Mouse (Mus musculus): ENCODE measurements around the gene Cog7.

Cog7 gene

GRCm38 (mm10) chr7:121981307-121981871 is at the start of gene Cog7:
Cog7 (minus strand) TSS chr7:121981711.
- peak; percentile 90 for DNase-seq (ENCODE audit: extremely low read depth, low read depth)

DNA sequence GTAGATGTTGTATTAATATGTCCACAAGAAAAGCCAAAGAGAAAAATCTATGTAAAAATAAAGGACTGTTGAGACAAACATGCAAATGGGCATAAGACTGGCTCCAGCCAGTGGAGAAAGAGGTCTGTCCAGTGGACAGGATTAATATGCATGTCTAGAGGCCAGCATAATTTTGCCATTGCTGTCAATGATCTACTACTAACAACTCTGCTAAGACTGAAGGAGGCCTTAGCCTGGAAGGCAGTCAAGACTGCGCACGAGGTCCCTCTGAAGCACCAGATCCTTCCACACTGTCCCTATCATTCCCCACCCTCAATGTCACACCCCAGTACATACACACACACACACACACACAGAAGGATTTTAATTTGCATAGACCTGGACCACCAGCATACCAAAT is 40.6 kb upstream of the Cog7 start:
- DNase-seq (ENCODE audit: extremely low read depth, low read depth): no peak

GRCm38 (mm10) chr7:122020667-122021354 is 39.3 kb upstream of the Cog7 start, which contains the start of gene Gga2:
Gga2 (minus strand) TSS chr7:122021222.
- peak; percentile 54 for DNase-seq (ENCODE audit: extremely low read depth, low read depth)

DNA sequence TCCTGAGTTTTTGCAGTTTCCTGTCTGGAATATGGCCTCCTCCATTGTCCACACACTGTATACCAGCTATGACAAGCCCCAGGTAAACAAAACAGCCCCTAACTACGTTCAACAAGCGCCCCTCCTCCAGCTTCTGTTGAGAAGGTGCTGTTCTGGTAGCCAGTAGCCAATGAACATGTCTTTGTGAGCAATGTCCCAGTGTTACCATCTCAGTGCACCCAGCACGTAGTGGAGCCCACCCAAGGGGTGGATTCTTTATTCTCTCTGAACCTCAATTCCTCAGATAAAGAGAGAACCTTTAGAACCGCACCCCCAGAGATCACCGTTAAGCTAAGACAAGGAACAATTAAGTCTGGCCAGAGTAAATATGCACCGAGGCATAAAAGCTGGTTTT is 38.8 kb upstream of the Cog7 start:
- DNase-seq (ENCODE audit: extremely low read depth, low read depth): no peak

DNA sequence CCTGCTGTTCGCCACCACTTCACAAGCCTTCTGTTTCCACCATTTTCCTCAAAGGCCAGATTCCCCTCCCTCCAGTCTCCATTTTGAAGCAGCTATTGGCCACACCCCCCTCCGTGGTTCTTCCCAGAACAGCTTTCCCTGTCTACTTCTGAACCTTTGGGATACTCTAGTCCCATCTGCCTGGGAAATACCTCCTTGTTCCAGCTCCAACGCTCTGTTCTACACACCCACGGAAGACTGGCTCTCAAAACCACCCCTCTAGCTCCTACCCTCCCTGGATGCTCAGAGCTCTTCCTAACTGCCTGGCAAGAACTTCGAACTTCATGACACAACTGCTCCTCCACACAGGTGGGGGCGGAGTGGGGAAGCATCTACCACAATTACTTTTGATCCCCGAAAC is 37.5 kb upstream of the Cog7 start:
- DNase-seq (ENCODE audit: extremely low read depth, low read depth): no peak

DNA sequence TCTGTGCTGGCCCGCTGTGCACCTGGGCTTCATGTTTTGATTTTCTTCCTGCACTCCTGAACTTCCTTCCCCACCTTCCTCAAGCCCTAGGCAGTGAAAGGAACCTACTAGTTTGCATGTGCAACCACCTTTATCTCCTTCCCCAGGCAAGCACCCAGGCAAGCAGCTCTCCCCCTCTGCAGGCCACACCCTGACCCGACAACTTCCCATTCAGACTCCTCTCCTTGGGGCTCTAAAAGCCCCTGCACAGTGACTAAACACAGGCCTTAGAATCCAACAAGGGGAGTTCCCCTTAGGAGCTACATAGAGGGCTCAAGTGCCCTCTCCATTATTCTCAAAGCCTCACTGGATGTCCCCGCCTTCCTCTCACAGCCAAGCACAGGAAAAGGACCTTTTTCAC is 36.7 kb upstream of the Cog7 start:
- DNase-seq (ENCODE audit: extremely low read depth, low read depth): peak; percentile 81

GRCm38 (mm10) chr7:122015734-122016133 is 34.2 kb upstream of the Cog7 start:
- no peak for DNase-seq (ENCODE audit: extremely low read depth, low read depth)

GRCm38 (mm10) chr7:122015105-122015504 is 33.6 kb upstream of the Cog7 start:
- no peak for DNase-seq (ENCODE audit: extremely low read depth, low read depth)

DNA sequence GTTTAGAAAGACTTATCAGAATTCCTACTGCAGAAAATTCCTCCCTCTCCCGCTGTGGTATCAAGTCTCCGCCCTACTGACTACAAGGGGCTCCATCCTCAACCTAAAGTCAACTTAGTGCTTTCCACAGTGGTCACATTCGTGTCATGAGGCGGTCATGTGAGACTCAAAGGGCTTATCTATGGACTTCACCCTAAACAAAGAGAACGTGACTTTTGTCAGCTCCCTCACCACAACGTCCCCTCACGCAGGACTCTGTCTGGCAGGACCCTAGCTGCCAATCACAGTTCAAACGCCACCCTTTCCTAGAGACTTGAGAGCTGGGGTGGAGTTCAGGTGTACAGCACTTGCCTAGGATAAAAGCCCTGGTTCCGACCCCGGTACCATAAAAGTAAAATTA is 31.4 kb upstream of the Cog7 start:
- DNase-seq (ENCODE audit: extremely low read depth, low read depth): no peak

DNA sequence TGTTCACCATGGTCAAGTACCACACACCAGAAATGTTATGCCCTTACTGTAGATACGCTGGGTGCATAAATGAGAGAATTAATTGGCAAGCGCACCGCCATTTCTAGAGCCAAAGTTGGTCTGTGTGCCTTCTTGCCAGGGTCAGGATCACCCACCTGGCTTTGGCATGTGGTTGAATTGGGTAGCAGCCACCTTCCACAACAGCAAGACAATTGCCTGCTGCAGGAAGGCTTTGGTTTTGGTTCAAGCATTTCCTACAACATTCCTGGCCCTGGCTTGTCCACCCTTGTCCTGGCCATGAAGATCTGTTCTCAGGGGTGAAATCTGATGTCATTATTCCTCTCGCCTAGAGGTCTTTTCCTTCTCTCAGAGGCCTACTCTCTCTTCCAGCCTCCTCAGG is 30.9 kb upstream of the Cog7 start:
- no peak for DNase-seq (ENCODE audit: extremely low read depth, low read depth)

DNA sequence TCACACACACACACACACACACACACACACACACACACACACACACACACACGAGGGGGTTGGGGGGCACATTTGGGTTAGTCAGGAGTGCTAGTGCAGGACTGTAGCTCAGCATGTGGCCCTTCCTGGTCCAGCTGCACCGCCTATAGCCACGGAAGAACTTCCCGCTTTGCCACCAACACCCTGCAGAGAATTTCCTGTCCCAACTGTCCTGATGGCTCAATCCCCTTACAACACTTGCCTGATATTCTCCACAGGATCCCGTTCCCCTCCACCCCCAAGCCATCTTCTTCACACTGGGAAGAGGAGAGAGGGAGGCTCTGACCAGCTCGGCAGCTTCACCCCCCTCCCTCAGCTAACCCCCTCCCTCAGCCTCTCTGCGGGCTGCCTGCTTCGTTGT is 18.9 kb upstream of the Cog7 start:
- no peak for DNase-seq (ENCODE audit: extremely low read depth, low read depth)

DNA sequence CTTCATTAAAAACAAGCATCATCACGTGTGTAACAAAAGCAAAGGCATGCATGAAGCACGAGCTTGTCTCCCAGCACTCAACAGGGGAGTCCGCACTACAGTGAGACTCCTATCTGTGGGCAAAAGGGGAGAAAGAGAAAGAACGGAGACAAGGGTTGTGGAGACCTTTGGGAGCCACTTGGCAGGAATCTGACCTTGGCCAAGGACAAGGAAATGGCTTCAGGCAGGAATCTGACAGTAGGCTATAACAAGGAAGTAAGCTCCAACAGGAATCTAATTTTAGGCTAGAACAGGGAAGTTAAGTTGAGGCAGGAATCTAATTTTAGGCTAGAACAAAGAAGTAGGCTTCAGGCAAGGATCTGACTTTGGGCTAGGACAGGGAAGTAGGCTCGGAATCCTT is 14.4 kb upstream of the Cog7 start:
- DNase-seq (ENCODE audit: extremely low read depth, low read depth): no peak

GRCm38 (mm10) chr7:121975031-121975430 is 6.5 kb downstream of the Cog7 start:
- DNase-seq (ENCODE audit: extremely low read depth, low read depth): no peak

DNA sequence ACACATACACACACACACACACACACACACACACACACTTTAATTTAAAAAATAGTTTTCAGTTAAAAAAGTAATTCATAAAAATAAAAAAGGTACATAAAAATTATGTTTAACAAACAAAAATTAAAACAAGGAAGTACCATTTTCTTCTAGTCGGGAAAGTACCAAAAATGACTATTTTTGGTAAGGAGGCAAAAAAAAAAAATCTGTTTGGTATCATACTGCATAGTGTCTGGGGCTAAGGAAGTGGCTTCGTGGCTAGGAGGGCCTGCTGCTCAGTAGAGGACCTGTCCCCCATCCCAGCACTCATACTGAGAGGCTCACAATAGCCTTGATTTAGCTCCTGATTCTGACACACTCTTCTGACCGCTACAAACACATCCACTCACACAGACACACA is 9.8 kb downstream of the Cog7 start:
- DNase-seq (ENCODE audit: extremely low read depth, low read depth): no peak

- no peak for DNase-seq (ENCODE audit: extremely low read depth, low read depth)
Measured at GRCm38 (mm10) chr7:121970250-121970649, 11.3 kb downstream of the Cog7 start.

GRCm38 (mm10) chr7:121968816-121969215 is 12.7 kb downstream of the Cog7 start:
- DNase-seq (ENCODE audit: extremely low read depth, low read depth): no peak

DNA sequence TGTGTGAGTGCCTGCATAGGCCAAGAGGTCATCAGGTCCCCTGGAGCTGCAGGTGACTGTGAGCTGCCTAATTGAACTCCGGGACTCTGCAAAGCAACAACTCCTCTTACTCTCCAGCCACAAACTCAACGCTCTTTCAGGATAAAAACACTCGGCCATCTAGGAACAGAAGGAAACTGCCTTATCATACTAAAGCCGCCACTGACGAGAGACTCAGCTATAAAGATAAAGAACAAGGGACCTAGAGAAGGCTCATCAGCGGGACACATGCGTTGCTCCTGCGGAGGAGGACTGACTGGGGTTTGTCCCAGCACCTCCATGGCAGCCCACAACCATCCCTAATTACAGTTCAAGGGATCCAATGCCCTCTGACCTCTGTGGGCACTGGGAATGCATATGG is 13.3 kb downstream of the Cog7 start:
- peak; percentile 35 for DNase-seq (ENCODE audit: extremely low read depth, low read depth)

GRCm38 (mm10) chr7:121966169-121966568 is 15.3 kb downstream of the Cog7 start:
- DNase-seq (ENCODE audit: extremely low read depth, low read depth): no peak

- DNase-seq (ENCODE audit: extremely low read depth, low read depth): no peak
Measured at GRCm38 (mm10) chr7:121963883-121964398, 17.6 kb downstream of the Cog7 start.

DNA sequence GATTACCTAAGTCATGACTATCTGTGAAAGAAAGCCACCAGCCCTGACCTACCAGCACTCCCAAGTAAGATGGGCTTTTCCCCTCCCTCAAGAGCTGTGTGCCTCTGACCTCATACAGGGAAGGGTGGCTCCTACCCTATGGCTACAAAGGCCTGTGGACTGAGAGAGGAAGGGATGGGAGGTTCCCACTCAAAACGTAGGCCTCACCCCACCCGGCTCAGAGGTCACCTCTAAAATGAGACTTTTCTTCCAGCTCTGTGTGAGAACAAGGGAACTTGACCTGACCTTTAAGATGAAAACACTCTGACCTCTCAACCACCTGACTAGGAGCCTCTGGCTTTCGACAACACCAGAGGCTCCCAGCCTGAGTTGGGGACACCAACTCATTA is 18.9 kb downstream of the Cog7 start:
- no peak for DNase-seq (ENCODE audit: extremely low read depth, low read depth)

DNA sequence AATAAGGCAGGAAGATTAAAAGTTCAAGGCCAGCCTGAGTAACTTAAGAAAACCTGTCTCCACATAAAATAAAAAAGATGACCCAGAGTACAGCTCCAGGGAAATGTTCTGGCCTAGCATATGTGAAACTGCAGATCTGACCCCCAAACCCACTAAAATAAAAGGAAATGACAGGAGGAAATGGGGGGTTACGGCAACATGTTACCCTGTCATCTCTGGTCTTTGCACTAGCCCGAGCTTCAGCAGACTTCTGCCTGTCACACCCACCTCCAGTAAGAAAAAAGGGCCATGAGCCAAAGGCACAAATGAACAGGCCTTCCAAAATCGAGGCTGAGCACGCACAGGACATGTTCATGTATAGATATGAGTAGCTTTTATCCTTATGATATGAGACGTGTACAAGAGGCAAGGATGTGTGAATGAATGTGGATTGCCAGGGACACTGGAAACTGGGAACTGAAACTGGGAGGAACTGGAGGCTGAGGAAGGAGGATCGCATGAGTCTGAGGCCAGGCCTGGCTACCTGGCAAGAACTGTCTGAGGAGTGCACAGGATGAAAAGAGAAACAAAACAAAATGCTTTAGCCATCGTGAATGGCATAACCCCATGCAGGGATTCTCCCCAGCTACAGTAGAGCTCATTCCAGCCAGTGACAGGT is 19.5 kb downstream of the Cog7 start:
- DNase-seq (ENCODE audit: extremely low read depth, low read depth): no peak

DNA sequence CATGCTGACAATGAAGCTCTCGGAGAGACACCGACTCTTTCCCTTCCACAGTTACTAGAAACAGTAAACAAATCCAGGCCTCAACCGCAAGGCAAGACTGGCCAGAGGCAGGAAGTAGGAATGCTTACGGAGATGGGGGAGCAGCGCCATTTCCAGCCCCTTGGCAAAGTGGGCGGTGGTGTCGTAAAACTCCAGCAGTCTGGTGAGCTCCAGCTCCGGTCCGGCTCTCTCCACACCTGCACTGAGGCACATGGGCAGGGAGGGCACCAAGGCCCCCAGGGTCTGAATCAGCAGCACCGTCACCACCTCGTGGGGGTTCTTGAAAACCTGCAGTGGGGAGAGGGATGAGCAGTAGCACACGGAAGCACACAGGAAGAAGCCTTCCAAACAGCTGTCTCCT is 25.7 kb downstream of the Cog7 start:
- DNase-seq (ENCODE audit: extremely low read depth, low read depth): no peak

Data from MEL-GATA-1-ER (cell line).